Mouse (Mus musculus) brain, embryonic 14.5 days (tissue): ENCODE results near the gene Cabp4.

Experiments
- CTCF ChIP-seq: fragments of 200-500 bp; IDR thresholded peaks from 2 replicates; pipeline ENCODE4 v1.5.1; 2012; ENCODE audit warnings: inconsistent platforms, mild to moderate bottlenecking, moderate library complexity, borderline replicate concordance; ENCODE audit not compliant: insufficient read depth, insufficient read length; ENCODE audit errors: extremely low read depth
- POLR2A ChIP-seq: fragments of 200-500 bp; IDR thresholded peaks from 2 replicates; pipeline ENCODE4 v1.6.1; 2012; ENCODE audit warnings: mild to moderate bottlenecking, inconsistent platforms, borderline replicate concordance; ENCODE audit not compliant: poor library complexity, insufficient read depth, insufficient read length, severe bottlenecking; ENCODE audit errors: extremely low read depth

- no peak for TF ChIP-seq CTCF
- TF ChIP-seq POLR2A = no peak
Observed at GRCm38 (mm10) chr19:4120496-4120895, 23.3 kb downstream of the Cabp4 start.
